In the genomic region with DNA sequence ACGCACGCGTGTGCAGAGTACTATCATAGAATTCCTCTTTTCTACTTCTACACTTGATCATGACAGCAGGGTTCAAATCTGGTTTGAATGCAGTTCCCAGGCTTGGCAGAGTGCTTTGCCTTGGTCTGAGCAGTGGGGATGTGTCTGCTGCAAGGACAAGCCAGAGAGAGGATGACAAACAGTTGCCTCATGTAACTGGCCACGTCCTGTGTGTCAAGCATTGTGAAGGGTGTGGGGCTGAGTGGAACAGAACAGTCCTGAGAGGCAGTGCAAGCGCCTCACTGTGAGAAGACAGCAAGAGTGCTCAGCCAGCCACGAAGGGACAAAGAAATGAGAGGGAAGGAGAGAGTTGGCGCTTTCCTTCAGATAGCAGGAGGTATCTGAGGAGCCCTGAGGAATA, we compare ENCODE assay signal across 26 mouse cellular contexts. TPM values are rescaled to one million over a fixed set of nuclear protein-coding genes. Genes with fewer than 3 reads are reported as not detected.
DNase-seq lines count a peak whose midpoint lies in the region; ATAC-seq lines count a peak whose summit lies in the region.
"Had no signal": no experiment of that assay in that cellular context is flagged by ENCODE, and none has a peak within 500 bp of the region (broad histone marks: within the 10 kb centered on the region; RNA-seq: fewer than 3 reads in every experiment).

No protein-coding gene starts in this region.

- no peak overlapping the region for H3K27ac ChIP-seq in lung, embryonic 15.5 days
- H3K27ac ChIP-seq: forebrain, embryonic 12.5 days; intestine, embryonic 15.5 days; kidney, postnatal 0 days; liver, embryonic 14.5 days; macrophage; neural tube, embryonic 12.5 days had no signal

- 0 out of 2 replicates have a peak, but pooled peaks cover 13% of the 10 kb centered on the region for H3K27me3 ChIP-seq in lung, embryonic 15.5 days
- H3K27me3 ChIP-seq: embryonic facial prominence, embryonic 12.5 days; forebrain, embryonic 12.5 days; intestine, embryonic 15.5 days; neural tube, embryonic 12.5 days; Patski had no signal

- no peaks in the 10 kb centered on the region for H3K36me3 ChIP-seq in lung, embryonic 15.5 days
- H3K36me3 ChIP-seq: embryonic facial prominence, embryonic 12.5 days; forebrain, embryonic 12.5 days; intestine, embryonic 15.5 days; neural tube, embryonic 12.5 days had no signal

- 67% methylated on average over 7 of the region's 7 CpGs for WGBS in lung, embryonic 15.5 days

- H3K9me3 ChIP-seq in lung, embryonic 15.5 days: no peaks in the 10 kb centered on the region
- H3K9me3 ChIP-seq: embryonic facial prominence, embryonic 12.5 days; forebrain, embryonic 12.5 days; intestine, embryonic 15.5 days; neural tube, embryonic 12.5 days had no signal

- no peak overlapping the region for H3K4me2 ChIP-seq in lung, embryonic 15.5 days
- H3K4me2 ChIP-seq: embryonic facial prominence, embryonic 12.5 days; forebrain, embryonic 12.5 days; intestine, embryonic 15.5 days; neural tube, embryonic 12.5 days had no signal

- no peak overlapping the region for H3K9ac ChIP-seq in lung, embryonic 15.5 days
- H3K9ac ChIP-seq: embryonic facial prominence, embryonic 12.5 days; forebrain, embryonic 12.5 days; forebrain, postnatal 0 days; intestine, embryonic 15.5 days; liver, embryonic 14.5 days; neural tube, embryonic 12.5 days had no signal

- DNase-seq in adrenal gland, adult 2 months: peak; percentile 56
- no peak for DNase-seq in adrenal gland, postnatal 36 days
- no peak for DNase-seq in lung, adult 18-20 months
- peak; percentile 18 for DNase-seq in lung, postnatal 14 days
- no peak for DNase-seq in embryo, embryonic 11 days
- DNase-seq in kidney, adult 11 months: no peak
- DNase-seq in spleen, postnatal 14 days (ENCODE audit: low spot score in 2 of 2): no peak
- DNase-seq: forebrain, postnatal 0 days; gastrocnemius, postnatal 10 days; layer of hippocampus, postnatal 36 days; liver; right cerebral cortex, adult 18-20 months; spleen, adult 18-20 months; thymus, adult 2 months; thymus, postnatal 36 days had no signal

- ATAC-seq in lung, embryonic 15.5 days (ENCODE audit: borderline replicate concordance, extremely low read depth, low FRiP score, low TSS enrichment): 0 out of 2 replicates have a peak, but pooled peaks have one; percentile 39
- ATAC-seq: forebrain, postnatal 0 days; hindbrain, embryonic 16.5 days; intestine, embryonic 15.5 days; midbrain, embryonic 16.5 days had no signal

- H3K4me1 ChIP-seq in lung, embryonic 15.5 days: 0 out of 2 replicates have a peak, but pooled peaks cover 12% of the 10 kb centered on the region
- H3K4me1 ChIP-seq: intestine, embryonic 15.5 days had no signal

- H3K4me3 ChIP-seq in lung, embryonic 15.5 days: no peak overlapping the region
- H3K4me3 ChIP-seq: embryonic facial prominence, embryonic 12.5 days; forebrain, embryonic 12.5 days; intestine, embryonic 15.5 days; neural tube, embryonic 12.5 days had no signal

RNA-seq across cellular contexts. Expression of gene Ptpn3, which starts 37.9 kb away (rescaled TPM):
- 10 to 100 TPM; 24.2 to 36.4 TPM for total RNA-seq in adrenal gland, adult 2 months (2021)
- polyA plus RNA-seq in adrenal gland, adult 2 months (2012; rRNA removed): 5.3 and 9.0 TPM in 2 replicates
- total RNA-seq in adrenal gland, postnatal 36 days (2021): 10 to 100 TPM; 22.8 to 35.6 TPM
- 4.5 and 4.6 TPM in 2 replicates for polyA plus RNA-seq in lung, embryonic 15.5 days (2015; fragmentation: Nextera tagmentation; extraction: Ambion mirVana)

Comparison
In these comparisons a context has a peak if more than half of its experiments do, and no peak if none do; other contexts are left out.
1. DNase-seq: peak in adrenal gland, adult 2 months (single experiment) and lung, postnatal 14 days (single experiment); none in adrenal gland, postnatal 36 days (0 of 2), lung, adult 18-20 months (0 of 2), embryo, embryonic 11 days (single experiment), kidney, adult 11 months (single experiment) and spleen, postnatal 14 days (0 of 2).